Mouse (Mus musculus) right cerebral cortex, adult 18-20 months (tissue): ENCODE results near the gene Retsat.
A peak's percentile ranks its signal among the peaks of the same experiment; 100 is the strongest.

Source experiments
- DNase-seq: peaks from one replicate; pipeline ENCODE4 v3.0.0; 2022; ENCODE audit warnings: mixed read lengths

Gene Retsat

DNA sequence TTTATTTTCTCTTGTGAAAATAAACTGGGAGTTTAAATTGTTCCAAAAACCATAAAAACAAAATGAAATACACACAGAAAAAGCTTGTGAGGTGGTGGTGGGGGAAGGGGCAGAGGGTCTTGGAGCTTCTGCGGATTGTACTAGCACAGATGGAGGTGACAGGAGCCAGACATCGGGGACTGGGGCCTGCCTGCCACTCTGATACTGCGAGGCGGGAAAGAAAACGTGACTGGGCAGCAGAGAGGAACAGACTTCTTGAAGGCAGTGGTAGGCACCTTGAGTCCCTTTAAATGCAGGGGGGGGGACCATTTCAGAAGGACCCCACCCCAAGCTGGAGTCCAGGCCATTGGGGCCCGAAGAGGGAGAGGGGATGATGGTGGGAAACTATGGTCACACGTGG, 28.1 kb downstream of the Retsat start:
- DNase-seq: no peak

DNA sequence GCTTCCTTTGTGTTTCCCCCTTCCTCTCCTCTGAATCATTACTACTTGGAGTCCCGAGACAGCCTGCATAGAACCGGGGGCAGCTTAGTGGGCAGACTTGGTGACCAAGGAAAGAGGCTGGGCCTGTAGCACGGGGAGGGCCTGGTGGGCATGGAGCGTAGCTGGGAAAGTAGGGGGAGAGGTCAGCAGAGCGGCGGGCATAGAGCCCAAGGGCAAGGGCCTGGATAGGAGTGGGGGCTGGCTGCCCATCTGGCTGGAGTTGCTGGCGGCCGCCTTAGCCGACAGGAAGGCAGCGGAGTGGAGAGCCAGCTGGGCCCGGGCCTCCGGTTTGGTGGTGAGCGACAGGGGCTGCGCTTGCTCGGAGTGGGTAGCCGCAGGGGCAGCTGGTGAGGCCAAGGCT, 29.0 kb downstream of the Retsat start:
- DNase-seq: no peak

DNA sequence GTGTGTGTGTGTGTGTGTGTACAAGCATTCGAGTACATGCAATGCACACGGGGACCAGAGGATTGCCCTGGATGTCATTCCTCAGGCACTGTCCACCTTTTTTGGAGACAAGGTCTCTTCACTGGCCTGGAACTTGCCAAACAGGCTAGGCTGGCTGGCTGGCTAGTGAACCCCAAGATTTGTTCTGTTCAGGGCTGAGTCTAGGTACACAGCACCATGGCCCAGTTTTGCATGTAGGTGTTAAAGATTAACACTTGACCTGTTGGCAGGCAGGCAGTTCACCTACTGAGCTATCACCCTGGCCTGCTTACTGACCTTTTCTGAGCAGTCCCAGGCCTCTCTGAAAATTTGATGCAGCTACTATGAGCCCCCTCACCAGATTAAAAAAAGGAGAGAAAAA, 32.1 kb downstream of the Retsat start:
- DNase-seq: no peak

DNA sequence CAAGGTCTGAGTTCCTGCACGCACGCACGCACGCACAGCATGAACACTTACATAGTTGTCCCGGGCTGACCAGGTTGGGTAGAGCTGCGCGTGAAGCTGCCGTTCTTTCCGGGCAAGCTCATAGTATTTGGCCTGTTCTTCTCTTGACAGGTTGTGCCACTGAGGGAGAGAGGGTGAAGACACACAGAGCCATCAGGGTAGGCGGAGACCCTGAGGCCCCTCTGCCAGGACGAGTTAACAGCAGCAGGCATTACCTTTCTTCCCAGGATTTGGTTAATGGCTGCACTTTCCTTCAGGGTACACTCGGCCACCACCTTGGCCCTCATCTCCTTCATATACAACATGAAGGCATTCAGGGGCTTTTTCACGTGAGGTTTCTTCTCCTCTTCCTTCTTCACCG, 32.7 kb downstream of the Retsat start:
- DNase-seq: no peak

DNA sequence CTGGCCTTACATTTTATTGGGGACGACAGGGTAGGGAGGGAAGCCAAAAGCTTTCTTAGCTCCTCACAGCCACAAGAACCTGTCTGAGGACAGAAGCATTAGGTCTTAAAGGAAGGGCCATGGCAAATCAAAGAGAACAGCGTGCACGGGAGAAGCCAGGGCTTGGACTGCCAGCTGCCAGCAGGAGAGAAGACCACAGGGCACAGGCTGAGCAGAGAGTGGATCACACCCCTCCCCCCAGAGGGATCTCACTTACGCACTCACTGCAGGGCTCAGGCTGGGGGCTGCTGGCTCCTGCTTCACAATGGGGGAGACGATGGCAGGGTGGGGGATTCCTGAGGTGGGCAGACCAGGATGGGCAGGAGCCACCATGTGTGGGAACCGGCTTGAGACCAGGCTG, 33.4 kb downstream of the Retsat start:
- DNase-seq: no peak

DNA sequence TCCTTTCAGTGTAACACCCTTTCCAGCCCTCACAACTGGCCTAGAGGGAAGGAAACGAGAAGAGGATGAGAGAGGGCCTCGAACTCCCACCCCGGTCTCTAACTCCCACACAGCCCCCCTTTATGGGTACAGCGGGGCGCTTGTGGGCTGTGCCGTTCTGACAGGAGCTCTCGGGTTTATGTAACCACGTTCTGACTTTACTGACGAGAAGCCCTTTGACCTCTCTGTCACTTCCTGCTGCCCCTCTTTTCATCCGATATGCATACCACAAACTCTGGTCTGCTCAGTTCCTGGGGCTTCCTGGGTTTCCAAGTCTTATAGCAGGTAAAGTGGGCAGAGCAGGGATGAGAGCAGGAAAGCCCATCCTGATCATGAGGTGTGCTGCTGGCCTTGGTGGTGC, 36.0 kb downstream of the Retsat start:
- DNase-seq: no peak

DNA sequence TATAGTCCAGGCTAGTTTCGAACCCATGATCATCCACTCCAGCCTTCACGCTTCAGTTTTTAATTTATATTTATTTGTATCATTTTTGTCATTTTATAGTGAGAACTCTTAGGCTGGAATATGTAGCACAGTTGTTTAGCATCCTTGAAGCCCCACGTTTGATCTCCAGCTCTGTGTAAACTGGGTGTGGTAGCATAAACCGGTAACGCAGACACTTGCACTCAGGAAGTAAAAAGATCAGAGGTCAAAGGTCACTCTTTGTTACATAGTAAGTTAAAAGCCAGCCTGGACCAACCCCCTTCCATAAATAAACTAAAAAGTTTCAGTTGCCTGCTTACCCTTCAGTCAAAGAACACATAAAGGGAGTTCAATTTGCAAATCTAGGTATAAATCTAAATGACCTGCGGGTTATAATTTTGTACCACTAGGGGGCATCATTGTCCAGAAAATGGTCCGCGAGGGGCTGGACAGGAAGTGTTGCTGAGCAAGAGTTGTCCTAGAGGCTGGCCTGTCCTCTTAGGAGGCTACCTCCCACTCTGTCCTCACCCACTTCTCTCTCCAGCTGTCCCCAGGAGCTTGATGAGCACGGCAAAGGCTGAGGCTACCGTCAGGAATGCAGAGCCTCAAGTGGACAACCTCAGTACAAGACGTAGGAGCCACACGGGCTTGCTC, 37.6 kb downstream of the Retsat start:
- DNase-seq: peak; percentile 35

DNA sequence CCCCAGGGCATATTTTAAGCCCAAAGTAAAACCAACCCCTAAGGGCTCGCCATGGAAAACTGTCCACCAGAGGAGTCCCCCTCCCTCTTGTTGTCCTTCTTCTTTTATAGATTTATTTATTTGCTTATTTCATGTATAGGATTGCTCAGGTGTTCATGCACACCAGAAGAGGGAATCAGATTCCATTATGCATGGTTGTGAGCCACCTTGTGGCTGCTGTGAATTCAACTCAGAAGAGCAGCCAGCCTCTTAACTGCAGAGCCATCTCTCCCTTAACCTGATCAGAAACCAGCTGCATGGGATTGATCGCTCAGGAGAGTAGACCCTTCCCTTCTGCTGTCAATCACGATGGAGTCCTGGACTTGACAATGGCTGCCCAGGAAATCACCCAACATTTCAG, 38.7 kb downstream of the Retsat start:
- no peak for DNase-seq

DNA sequence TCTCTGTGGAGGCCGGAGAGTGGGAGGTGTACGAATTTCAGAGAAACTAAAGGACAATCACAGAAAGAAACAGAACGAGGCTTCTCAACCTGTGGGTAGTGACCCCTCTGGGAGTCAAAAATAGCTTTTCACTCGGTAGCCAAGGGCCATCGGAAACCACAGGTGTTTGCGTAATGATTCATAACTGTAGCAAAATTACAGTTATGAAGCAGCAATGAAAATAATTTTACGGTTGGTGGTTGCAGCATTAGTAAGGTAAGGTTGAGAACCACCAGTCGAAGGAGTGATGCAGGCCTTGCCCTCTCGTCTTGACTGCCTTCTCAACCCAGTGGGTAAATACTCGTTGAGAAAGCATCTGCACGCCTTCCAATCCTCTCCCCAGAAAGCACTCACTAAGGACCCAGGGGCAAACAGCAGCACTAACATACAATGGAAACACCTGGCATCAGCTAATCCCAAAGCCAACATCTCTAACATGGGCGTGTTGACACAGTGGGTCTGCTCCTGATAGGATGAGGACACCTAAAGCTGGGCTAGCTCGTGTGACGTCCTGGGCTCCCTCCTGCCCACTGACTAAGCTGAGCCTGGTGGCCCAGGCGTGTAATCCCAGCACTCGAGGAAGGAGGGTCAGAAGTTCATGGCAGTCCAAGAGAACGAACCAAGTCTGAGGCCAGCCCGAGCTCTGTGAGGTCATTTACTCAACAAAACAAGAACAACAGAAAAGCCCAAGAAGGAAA, 43.1 kb downstream of the Retsat start:
- DNase-seq: no peak

DNA sequence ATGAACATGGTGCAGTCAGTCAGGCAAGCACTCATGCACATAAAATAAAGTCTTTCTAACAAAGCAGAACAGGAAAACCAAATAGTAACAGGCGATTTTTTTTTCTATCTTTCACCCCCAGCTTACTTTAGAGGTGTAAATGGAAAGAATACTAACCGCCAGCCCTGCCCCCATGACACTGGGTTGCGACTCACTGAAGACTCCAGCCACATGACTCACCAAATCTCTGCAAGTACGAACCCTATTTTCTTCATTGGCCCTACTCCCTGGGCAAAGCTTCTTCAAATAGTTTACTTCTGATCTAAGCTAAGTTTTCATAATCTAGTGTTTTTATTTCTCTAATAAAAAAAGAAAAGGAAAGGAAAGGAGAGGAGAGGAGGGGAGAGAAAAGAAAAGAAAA, 46.3 kb downstream of the Retsat start:
- DNase-seq: no peak

DNA sequence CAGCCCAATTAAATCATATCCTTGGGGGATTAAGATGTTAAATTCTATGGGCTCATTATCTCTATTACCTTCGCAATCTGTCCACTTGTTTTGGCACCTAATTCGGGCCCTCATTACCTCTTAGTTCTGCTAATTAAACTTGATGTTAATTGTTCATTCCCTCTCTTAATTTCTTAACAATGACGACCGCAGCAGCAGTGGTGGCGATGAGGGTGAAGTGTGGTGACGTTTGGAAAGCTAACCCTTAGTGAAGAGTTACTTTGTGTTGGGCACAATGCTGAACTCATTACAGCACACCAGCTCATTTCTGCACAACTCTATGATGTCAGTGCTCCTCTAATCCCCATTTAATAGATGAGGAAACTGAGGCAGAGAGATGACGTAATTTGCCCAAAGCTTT, 47.1 kb downstream of the Retsat start:
- no peak for DNase-seq

DNA sequence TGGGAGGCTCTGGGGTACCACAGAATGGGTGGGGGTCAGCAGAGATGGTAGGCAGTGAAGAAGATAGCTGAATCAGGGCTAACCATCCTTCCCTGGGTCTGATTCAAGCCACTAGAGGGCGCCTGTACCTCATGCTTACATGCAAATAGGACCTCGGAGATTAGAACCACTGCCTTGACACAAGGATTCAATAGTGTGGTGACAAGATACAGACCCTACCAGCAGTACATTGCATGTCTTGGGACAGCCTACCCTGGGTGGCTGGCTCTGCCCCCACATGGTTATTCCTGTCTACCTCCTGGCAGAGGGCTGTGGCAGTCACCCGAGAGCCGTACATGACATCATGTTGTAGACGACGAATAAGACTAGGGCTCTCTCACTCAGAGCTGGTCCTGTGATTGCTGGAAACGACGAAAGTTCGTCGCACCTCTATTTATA, 49.1 kb downstream of the Retsat start:
- DNase-seq: peak; percentile 66

DNA sequence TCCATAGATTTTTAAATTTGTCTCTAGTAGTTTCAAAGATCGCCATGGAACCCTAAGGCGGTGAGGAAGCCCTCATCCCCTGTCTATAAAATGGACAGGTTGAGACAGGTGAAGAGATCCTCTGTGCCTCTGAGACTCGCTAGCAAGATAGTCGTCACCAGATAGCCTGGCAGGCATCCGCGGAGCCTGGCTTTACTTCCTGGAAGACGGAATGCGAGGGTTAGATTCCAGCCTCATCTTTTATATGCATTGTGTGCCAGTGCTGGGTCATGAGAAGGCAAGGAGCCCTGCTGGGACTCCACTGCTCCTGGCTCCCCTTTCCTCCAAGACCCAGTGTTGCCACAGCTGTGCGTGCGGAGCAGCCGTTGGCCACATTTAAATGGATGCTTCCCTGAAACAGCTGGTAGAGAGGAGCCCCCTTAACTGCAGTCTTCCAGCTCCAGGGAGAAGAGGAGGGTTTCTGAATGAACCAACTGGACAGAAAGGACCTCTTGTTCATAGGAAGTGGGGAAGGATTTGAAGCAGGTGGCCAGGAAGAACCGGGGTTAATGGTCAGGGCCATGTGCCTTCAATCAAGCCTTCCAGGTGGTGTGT, 49.8 kb downstream of the Retsat start:
- no peak for DNase-seq

DNA sequence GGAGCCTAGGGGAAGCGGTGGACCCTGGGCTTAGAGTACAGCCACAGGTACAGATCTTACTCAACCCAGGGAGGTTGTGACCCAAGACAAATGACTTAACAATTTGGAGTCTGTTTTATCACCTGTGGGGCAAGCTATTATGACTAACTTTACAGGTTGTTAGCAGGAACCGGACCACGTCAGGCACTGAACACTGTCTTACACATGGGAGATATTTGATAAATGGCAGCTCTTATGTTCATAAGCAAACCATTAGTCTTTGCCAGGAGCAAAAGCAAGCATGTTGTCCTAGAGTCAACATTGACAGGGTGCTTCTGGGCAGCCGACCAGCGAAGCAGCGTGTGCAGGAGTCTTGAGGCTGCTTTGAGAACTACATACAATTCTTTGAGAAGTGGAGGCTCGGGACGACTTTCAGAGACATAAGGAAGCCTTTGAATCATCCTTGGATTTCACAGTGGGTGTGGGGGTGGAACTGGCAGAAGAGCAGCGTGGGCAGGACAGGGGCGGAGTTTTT, 52.1 kb downstream of the Retsat start:
- DNase-seq: peak; percentile 87

DNA sequence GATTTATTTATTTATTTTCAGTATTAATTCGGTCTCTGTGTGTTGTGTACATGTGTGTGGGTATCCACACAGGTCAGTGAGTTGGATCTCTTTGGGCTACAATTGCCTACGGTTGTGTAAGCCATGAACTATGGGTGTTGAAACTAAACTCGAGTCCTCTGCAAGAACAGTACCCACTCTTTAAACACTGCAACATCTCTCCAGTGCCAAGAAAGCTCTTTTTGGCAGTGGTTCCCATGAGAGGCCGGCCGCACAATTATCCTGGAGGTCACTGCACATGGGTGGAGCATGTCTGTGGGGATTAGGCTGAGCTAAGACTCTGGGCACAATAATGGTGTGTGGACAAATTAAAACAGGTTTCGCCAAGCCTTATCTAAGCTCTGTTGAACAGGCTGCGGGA, 55.1 kb downstream of the Retsat start:
- DNase-seq: no peak

DNA sequence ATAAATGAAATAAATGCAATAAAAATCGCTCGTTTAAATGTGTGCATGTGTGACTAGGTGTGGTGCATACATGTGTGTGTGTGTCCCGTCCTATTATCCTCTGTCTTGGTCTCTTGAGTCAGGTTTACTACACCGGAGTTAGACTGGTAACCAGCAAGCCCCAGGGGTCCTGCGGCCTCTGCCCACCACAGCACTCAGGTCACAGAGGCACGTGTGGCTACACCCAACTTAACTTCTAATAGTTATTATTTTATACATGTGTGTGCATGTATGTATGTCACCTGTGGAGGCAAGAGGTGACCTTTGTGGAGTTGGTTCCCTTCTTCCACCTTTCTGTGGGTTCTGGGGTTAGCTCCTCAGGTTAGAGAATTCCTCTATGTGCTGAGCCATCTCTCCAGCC, 56.1 kb downstream of the Retsat start:
- no peak for DNase-seq

DNA sequence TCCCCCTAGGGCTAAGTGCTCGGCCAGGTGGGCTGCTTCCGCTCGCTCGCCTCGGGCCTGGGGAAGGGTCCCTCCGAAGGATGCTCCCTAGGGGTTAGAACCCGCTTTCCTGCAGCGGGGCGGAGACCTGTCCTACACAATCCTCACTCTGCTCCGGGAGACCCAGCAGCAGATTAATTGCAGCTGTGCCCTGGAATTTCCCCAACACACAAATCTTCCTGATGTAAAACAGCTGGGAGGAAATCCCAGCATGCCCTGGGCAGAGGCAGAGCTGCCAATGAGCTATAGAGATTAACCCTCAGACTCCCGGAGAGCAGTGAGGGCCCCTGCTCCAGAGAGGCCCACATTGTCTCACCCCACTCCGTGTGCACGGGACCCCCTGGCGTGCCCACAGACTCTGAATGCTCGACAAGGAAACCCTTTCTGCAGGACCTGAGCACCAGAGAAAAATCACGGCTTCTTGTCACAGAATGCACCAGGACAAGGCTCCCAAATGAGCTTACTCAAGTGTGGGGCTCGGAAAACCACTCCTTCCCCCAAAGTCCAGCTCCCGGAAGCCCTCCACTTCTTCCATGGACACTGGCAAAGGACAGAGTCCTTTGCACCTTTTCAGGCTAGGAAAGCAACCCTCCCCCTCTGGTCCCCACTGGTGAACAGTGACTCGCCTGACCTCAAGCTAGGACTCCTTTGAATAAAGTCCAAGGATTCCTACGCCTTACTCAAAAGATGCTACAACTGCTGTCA, 57.2 kb downstream of the Retsat start:
- DNase-seq: no peak

DNA sequence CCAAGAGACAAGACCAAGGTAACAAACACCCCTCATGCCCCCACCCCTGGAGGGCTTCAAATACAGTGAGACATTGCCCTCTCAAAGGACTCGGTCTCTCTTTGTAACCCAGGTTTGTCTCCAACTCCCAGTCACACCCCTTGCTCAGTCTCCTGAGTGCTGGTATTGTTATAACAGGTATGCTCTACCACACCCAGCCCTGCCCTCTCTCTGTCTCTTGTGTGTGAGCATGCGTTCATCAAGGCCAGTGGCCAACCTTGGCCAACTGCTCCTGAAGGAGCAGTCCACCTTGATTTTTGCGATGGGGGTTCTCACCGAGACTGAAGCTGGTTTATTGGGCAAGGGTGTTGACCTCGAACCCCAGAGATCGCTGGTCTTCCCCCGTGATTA, 57.8 kb downstream of the Retsat start:
- DNase-seq: no peak

DNA sequence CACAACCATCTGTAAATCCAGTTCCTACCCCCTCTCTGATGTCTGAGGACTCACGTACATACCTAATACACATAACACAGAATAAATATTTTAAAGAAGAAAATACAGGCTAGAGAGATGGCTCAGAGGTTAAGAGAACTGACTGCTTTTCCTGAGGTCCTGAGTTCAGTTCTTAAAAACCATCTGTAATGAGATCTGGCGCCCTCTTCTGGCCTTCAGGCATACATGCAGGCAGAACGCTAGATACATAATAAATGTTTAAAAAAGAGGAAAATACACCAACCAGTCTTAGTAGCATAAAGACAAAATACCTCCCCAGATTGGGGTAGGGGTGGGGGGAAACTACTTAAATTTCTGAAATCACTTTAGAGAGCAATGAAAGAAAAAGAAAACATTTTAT, 59.7 kb downstream of the Retsat start:
- DNase-seq: no peak
